Mouse (Mus musculus) retina, postnatal 1 day (tissue): ENCODE results near the gene Prss54.
A peak's percentile ranks its signal among the peaks of the same experiment; 100 is the strongest.

Experiments used
- DNase-seq: peaks from one replicate; pipeline ENCODE4 v3.0.0-alpha.2; 2012

The Prss54 gene

DNA sequence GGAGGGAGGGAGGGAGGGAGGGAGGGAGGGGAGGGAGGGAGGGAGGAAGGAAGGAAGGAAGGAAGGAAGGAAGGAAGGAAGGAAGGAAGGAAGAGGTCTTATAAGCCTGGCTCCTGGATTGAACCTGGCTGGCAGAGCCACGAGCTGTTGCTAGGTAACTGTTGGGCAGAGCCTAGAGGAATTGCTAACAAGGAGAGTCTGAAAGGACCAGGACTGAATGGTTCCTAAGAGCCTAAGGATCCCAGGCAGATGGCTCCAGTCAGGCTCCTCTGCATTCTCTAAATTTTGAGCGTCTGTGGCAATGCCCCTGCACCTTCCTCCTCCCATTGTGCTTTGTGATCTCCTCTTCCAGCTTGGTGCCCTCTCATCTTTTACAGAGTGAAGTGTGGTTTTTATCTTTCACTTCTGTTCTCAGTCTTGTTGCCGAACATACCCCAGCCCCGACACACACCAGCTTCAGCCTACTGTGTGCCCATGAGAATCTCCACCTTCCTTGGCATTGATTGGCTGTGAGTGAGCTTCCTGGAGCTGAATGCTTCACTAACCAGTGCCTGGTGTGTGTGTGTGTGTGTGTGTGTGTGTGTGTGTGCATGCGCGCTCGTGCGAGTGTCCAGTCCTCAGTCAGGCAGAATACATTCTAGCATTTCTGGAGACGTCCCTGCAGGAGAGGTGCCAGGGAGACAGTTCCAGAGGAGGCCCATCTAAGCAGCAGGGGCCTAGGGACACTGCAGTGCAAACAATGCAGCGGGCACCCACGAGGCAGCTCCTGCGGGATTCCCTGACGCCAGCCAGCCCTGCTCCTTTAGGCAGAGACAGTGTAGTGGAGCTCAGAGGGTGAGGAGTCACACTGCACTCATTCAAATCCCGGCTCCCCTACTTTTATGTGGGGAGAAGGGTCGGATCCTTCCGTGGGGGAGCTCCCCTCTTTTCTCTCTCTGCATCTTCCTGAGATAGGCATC lies 26.0 kb downstream of the Prss54 start:
- peak; percentile 43 for DNase-seq

- DNase-seq = no peak
Observed at GRCm38 (mm10) chr8:95547931-95548330, 28.2 kb downstream of the Prss54 start.

DNA sequence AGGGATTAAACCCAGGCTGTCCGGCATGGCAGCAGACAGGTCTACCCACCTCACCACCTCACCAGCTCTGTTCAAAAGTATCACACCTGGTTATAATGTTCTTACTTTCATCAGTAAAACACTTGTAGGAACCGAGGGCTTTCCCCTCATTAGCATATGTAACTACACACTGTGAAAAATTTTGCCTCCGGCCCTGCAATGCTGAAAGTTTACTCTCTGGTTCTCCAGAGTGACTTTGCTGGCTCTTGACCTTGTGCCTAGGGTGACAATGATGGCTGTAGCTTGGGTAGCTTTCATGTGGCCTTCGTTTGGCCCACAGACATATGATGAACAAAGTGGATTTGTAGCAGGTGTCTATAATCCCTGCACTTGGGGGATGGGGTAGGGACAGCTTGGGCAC lies 29.2 kb downstream of the Prss54 start:
- DNase-seq = no peak

- DNase-seq = no peak
Observed at GRCm38 (mm10) chr8:95545815-95546214, 30.3 kb downstream of the Prss54 start.

DNA sequence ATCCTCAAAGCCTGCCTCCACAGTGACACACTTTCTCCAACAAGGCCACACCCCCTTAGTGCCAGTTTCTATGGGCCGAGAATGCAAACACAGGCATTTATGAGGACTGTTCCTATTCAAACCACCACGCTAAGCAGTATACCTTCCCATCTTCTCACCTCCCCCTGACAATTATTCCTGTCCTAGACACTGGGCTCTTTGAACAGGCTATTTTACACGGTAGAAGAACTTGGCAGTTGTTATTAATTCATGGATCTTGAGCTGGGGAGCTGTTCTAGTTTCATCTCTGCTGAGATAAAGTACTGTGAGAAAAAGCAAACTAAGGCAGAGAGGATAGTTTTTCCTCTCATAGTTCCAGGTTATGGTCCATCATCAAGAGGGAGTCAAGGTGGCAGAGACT lies 33.1 kb downstream of the Prss54 start:
- no peak for DNase-seq

GRCm38 (mm10) chr8:95542191-95542590 lies 33.9 kb downstream of the Prss54 start:
- DNase-seq = no peak

- no peak for DNase-seq
Observed at GRCm38 (mm10) chr8:95539487-95539886, 36.7 kb downstream of the Prss54 start.

DNA sequence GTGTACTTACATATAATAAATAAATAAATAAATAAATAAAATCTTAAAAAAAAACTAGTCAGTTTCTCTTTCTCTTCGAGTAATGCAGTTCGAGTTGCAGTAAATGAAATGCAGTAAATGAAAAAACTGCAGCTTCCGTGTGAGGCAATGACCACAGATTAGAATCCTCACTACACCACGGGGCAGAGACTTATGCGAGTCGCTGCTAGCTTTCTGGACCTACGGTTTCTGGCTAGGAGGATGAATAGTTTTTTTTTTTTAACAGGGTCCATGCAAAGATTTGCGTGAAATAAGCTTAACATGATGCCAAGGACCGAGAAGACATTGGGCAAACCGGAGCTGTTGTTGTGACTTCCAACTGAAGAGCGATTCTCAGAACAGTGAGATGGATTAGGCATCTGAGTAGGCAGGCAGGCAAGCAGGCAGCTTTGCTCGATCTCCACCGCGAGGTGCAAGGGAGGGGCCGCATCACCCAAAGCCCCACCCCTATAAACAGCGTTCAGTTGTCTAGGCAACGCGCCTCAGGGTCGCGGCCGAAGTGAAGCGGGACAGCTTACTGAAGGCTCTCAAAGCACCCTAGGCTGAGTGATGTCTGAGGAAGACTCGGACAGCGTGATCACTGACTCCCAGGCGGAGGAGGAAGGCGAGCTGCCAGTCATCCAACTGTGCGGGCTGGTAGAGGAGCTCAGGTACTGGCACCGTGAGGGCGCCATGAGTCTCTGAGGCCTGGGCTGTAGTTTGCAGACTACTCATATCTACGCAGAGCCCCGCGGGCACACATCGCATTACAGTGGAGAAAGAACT lies 42.4 kb downstream of the Prss54 start, which contains the start of gene Ccdc113:
Gene Ccdc113, plus strand, starts transcription at position 502 of the 804 bp plus-strand sequence.
- DNase-seq = peak; percentile 91

DNA sequence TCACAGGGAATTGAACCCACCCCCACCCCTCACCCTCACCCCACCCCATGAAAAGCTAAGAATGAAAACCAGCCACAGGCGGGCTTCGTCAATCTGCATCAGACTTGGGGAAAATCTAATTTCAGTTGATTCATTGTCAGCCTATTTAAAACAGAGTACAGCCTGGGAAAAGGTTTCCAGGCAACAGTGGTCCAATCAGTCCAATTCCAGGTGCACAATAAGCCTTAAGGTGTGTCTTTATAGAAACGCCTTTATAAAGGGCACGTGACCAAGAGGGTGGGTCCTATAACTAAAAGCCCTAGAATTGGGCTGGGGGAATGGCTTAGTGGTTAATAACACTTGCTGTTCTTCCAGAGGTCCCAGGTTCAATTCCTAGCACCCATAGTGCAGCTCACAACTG lies 43.9 kb downstream of the Prss54 start:
- no peak for DNase-seq

- no peak for DNase-seq
Observed at GRCm38 (mm10) chr8:95528750-95529310, 47.3 kb downstream of the Prss54 start.

- no peak for DNase-seq
Observed at GRCm38 (mm10) chr8:95528194-95528593, 47.9 kb downstream of the Prss54 start.

DNA sequence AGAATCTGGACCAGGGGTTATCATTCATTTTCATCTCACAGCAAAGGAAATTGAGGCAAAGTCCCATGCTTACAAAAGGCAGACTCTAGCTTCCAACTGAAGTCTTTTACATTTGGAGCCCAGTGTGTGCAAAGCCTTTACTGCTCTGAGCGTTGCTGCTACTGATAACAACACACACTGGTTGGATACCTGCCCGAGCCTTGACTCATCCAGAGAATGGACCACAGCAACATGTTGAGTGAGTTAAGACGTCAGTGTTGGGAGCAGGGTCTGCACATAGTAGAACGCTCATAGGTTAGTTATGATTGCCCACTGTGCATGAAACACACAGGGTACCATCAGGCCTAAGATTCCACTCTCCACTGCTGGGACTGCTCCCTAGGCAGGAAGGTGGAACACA lies 52.1 kb downstream of the Prss54 start:
- DNase-seq = no peak

DNA sequence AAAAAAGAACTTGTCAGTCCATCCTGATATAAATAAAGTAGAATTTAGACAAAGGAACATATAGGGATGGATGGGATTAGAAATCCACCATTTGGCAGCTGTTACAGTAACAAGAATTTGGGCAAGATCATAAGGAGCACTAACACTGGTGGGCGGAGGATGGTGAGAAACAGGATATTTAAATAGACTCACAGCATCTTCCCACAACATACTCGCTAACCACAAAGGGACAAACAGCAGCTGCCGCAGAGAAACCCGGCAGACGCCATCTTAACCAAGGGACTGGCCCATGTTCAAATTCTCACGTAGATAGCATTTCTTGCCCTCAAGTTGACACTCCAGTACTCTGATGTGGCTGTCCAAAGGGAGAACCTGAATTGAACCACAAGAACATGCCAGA lies 59.2 kb downstream of the Prss54 start:
- no peak for DNase-seq

DNA sequence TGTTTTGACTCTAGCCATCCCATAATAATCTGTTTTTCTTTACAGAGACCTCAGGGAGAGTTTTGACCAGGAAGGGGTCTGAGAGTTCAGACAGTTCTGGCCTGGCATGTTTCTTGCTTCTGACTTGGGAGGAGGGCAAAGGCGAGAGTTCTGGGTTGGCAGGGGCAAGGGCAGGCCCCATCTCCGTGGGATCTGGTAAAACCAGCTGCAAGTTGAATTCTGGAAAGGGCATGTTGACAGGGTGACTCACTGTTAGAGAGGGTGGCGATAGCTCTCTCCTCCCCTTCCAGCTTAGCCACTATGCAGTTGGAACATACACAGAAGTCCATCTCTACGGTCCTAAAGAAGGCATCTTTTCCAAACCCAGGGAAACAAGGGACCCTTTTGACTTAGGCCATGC lies 62.9 kb downstream of the Prss54 start:
- DNase-seq = no peak

- no peak for DNase-seq
Observed at GRCm38 (mm10) chr8:95512257-95512656, 63.9 kb downstream of the Prss54 start.
